In the genomic region with DNA sequence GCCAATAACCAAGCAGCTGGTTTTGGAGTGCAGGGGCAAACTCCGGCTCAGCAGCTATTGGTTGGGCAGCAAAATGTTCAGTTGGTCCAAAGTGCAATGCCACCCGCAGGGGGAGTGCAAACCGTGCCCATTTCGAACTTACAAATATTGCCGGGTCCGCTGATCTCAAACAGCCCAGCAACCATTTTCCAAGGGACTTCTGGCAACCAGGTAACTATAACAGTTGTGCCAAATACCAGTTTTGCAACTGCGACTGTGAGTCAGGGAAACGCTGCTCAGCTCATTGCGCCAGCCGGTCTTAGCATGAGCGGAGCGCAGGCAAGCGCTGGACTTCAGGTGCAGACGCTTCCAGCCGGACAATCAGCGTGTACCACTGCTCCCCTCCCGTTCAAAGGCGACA, we compare ENCODE assay signal across 26 mouse cellular contexts.
"Had no signal": no experiment of that assay in that cellular context is flagged by ENCODE, and none has a peak within 500 bp of the region (broad histone marks: within the 10 kb centered on the region; RNA-seq: fewer than 3 reads in every experiment).

No protein-coding gene starts in this region.

- H3K9me3 ChIP-seq: heart, embryonic 10.5 days; heart, embryonic 12.5 days; hindbrain, embryonic 10.5 days; hindbrain, embryonic 12.5 days; intestine, embryonic 15.5 days; limb, embryonic 13.5 days; limb, embryonic 15.5 days; liver, embryonic 12.5 days had no signal

- DNase-seq: gastrocnemius, adult 2 months; gastrocnemius, postnatal 10 days; gastrocnemius, postnatal 25 days; heart, adult 18-20 months; heart, postnatal 10 days; heart, postnatal 4 days; kidney, postnatal 4 days; layer of hippocampus, adult 9-11 months; layer of hippocampus, postnatal 36 days; left cerebral cortex, postnatal 4 days; lung, adult 18-20 months had no signal

- H3K9ac ChIP-seq: heart, embryonic 12.5 days; hindbrain, embryonic 12.5 days; hindbrain, embryonic 14.5 days; intestine, embryonic 15.5 days; limb, embryonic 13.5 days; limb, embryonic 15.5 days; liver, embryonic 12.5 days; liver, embryonic 14.5 days had no signal

- H3K4me1 ChIP-seq: heart, embryonic 10.5 days; heart, embryonic 12.5 days; hindbrain, embryonic 10.5 days; hindbrain, embryonic 12.5 days; intestine, embryonic 15.5 days; limb, embryonic 13.5 days; limb, embryonic 15.5 days; liver, embryonic 12.5 days had no signal

- H3K4me2 ChIP-seq: heart, embryonic 12.5 days; hindbrain, embryonic 12.5 days; hindbrain, embryonic 14.5 days; intestine, embryonic 15.5 days; limb, embryonic 13.5 days; limb, embryonic 15.5 days; liver, embryonic 12.5 days had no signal

- H3K27me3 ChIP-seq: heart, embryonic 12.5 days; hindbrain, embryonic 12.5 days; intestine, embryonic 15.5 days; limb, embryonic 13.5 days; limb, embryonic 15.5 days; liver, embryonic 12.5 days had no signal

- H3K27ac ChIP-seq: gastrocnemius, adult 2 months; heart, embryonic 10.5 days; hindbrain, embryonic 10.5 days; hindbrain, embryonic 12.5 days; hindbrain, embryonic 14.5 days; intestine, embryonic 15.5 days; kidney, postnatal 0 days; layer of hippocampus, adult 2 months; limb, embryonic 13.5 days; limb, embryonic 15.5 days; liver, embryonic 12.5 days; liver, embryonic 14.5 days had no signal

- ATAC-seq: hindbrain, embryonic 16.5 days; inflammation-experienced regulatory T-cells, adult 6 months; intestine, embryonic 15.5 days; intestine, postnatal 0 days; liver, embryonic 12.5 days had no signal

- H3K4me3 ChIP-seq: gastrocnemius, adult 2 months; heart, embryonic 10.5 days; heart, embryonic 12.5 days; hindbrain, embryonic 10.5 days; hindbrain, embryonic 12.5 days; intestine, embryonic 15.5 days; layer of hippocampus, adult 2 months; limb, embryonic 13.5 days; limb, embryonic 15.5 days; liver, embryonic 12.5 days had no signal
